Mouse (Mus musculus) G1E (cell line): ENCODE measurements at regions not wholly inside any gene's neighbourhood (a gene's known extent, or its start where the extent isn't known, plus 50 kb on each side); places are given as distances from the start of the nearest gene placed in this dataset.

Source experiments
- ATAC-seq: 2 replicates; pipeline ENCODE4 v1.8.0; 2016; ENCODE audit warnings: mild to moderate bottlenecking; ENCODE audit not compliant: insufficient number of reproducible peaks, poor library complexity, low FRiP score, severe bottlenecking; ENCODE audit errors: extremely low read depth
- DNase-seq: peaks from one replicate; pipeline ENCODE4 v3.0.0; 2012; ENCODE audit warnings: low spot score
- H3K27me3 ChIP-seq: 2 replicates; pipeline ENCODE4 v1.6.1; 2012; ENCODE audit warnings: mild to moderate bottlenecking, low read length, inconsistent platforms; ENCODE audit not compliant: insufficient read depth
- H3K36me3 ChIP-seq: replicated peaks from 2 replicates; pipeline ENCODE3; 2012; ENCODE audit warnings: mild to moderate bottlenecking, inconsistent platforms
- H3K4me1 ChIP-seq: 2 replicates; pipeline ENCODE4 v1.6.1; 2012; ENCODE audit warnings: low read depth, low read length, inconsistent platforms, mixed read lengths; ENCODE audit not compliant: insufficient read depth
- H3K4me3 ChIP-seq: 2 replicates; pipeline ENCODE4 v1.5.1; 2012; ENCODE audit warnings: low read depth, mild to moderate bottlenecking, inconsistent platforms, low read length, moderate library complexity, mixed read lengths
- H3K9me3 ChIP-seq: replicated peaks from 2 replicates; pipeline ENCODE4 v1.6.1; 2012; ENCODE audit warnings: inconsistent platforms
- CTCF ChIP-seq: IDR thresholded peaks from 2 replicates; pipeline ENCODE4 v1.5.1; 2012; ENCODE audit warnings: low read depth, low read length, inconsistent platforms, mixed read lengths
- GATA1 ChIP-seq: IDR thresholded peaks from 2 replicates; pipeline ENCODE4 v1.6.1; 2012; ENCODE audit warnings: borderline replicate concordance, low read length, inconsistent platforms, mixed read lengths
- GATA2 ChIP-seq: IDR thresholded peaks from 2 replicates; pipeline ENCODE4 v1.6.1; 2012; ENCODE audit warnings: low read depth, low read length, inconsistent platforms, borderline replicate concordance
- POLR2AphosphoS5 ChIP-seq: IDR thresholded peaks from 2 replicates; pipeline ENCODE4 v1.6.1; 2012; ENCODE audit warnings: low read depth, low read length, inconsistent platforms; ENCODE audit not compliant: insufficient replicate concordance
- TAL1 ChIP-seq: conservative IDR thresholded peaks from 2 replicates; pipeline ENCODE4 v1.6.1; 2012; ENCODE audit warnings: low read depth, low read length, inconsistent platforms, mixed read lengths

DNA sequence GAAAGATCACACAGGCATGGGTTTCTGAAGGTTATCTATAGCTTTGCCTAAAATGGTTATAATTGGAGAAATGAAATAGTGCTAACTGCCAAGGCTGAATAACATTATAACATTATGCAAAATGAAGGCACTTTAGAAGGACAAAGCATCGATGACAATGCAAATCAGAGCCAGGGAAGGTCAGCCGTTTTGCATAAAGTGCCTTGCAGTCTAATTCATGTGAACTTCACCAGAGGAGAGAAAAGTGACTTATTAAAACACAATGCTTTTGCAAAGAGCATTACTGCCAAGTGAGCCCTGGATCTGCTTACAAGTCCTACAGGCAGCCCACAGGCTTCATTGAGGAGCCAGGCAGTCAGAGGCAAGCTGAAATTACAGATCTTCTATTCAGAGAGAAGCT, 214.0 kb upstream of the A1bg start:
- no peak for ATAC-seq
- no peak for TF ChIP-seq GATA1
- TF ChIP-seq CTCF: no peak
- no peak for TF ChIP-seq POLR2AphosphoS5
- no peak for TF ChIP-seq GATA2
- no peak for TF ChIP-seq TAL1
- Histone ChIP-seq H3K9me3 (no peaks in the 10 kb centered on the region), H3K4me1 (no peaks in the 10 kb centered on the region), H3K36me3 (no peaks in the 10 kb centered on the region), H3K4me3 (no peak overlapping the region), H3K27me3 (no peaks in the 10 kb centered on the region)
- no peak for DNase-seq

DNA sequence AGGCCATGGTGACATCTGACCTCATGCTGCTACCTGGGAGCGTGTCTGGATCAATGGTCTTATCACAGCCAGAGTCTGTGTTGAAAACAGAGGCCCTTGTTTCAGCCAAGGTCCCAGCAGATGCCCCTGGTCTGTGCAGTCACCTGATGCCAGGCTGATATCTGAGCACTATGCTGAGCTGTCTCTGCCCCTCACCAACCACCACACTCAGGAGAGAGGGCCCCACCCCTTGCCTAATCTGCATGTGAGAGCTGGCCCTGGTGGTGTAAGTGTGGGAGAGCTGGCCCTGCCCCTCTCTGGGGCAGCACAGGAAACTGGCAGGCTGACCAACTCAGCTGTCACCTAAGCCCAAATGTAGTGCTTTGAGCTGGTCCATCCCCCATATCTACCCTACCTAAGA, 210.5 kb upstream of the A1bg start:
- TF ChIP-seq POLR2AphosphoS5 (no peak), CTCF (no peak), GATA1 (no peak), TAL1 (no peak)

DNA sequence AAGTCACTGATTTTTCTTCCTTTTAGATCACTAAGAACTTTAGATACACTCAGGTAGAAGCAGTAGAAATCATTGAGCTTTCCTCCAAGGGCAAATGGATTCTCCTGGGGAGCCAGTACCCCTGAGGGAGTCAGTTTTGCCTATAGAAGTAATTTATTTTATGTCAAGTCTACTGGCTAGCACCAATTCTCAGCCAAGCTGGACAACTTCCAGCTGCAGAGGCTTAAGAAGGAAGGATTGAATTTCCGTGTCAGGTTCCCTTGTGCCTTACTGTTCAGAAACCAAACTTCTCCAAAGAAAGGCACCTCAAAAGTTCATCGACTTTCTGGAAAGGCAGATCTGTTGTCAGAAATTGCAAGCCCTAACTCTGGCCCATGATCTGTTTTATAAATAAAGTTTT, 205.2 kb upstream of the A1bg start:
- no peak for ATAC-seq
- no peaks in the 10 kb centered on the region for H3K4me1 ChIP-seq
- no peak for DNase-seq

More for the DNA sequence above, 210.5 kb upstream of the A1bg start:
- Histone ChIP-seq H3K4me1 (no peaks in the 10 kb centered on the region), H3K9me3 (no peaks in the 10 kb centered on the region), H3K4me3 (no peak overlapping the region), H3K36me3 (no peaks in the 10 kb centered on the region), H3K27me3 (no peaks in the 10 kb centered on the region)
- DNase-seq (no peak), ATAC-seq (no peak)

DNA sequence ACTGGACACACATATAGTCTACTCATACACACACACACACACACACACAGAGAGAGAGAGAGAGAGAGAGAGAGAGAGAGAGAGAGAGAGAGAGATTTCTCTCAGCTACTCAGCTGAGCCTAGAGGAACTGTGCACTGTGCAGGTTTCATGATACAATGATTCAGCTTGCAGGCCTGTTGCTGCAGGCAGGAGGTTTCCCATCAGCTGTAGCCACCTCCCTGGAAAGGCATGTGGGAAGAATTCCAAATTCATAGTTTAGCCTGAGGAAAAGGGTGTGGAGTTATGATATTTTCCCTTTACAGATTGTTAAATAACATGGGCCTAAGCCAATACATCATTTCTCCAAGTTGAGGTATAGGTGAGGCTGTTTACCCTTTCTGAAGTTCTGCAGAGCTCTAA, 204.3 kb upstream of the A1bg start:
- ATAC-seq (no peak), DNase-seq (no peak)
- Histone ChIP-seq H3K27me3 (no peaks in the 10 kb centered on the region), H3K9me3 (no peaks in the 10 kb centered on the region), H3K4me3 (no peak overlapping the region), H3K4me1 (no peaks in the 10 kb centered on the region), H3K36me3 (no peaks in the 10 kb centered on the region)
- no peak for TF ChIP-seq GATA2
- no peak for TF ChIP-seq CTCF
- TF ChIP-seq POLR2AphosphoS5: no peak
- TF ChIP-seq GATA1: no peak
- TF ChIP-seq TAL1: no peak

More for the DNA sequence above, 205.2 kb upstream of the A1bg start:
- TF ChIP-seq GATA2 (no peak), TAL1 (no peak), CTCF (no peak)
- H3K9me3 ChIP-seq: no peaks in the 10 kb centered on the region
- no peaks in the 10 kb centered on the region for H3K27me3 ChIP-seq
- H3K4me3 ChIP-seq: no peak overlapping the region
- no peaks in the 10 kb centered on the region for H3K36me3 ChIP-seq

DNA sequence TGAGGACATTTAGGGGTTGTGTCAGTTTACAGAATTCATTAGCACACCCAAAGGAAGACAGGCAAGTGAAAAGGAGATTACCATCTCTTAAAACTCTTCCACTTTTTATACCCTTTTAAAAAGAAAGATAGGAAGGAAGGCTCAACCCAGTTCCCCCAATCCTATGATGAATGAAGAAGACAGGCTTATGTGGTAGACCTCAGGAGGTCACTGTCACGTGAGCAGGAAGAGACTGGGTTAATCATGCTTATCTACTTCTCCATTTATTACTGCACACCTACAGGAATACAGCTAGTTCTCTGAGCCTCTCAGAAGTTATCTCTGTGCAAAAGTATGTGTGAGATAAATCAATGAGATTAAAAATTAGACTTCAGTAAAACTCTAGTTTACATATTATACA, 194.1 kb upstream of the A1bg start:
- no peaks in the 10 kb centered on the region for H3K27me3 ChIP-seq
- no peaks in the 10 kb centered on the region for H3K36me3 ChIP-seq
- DNase-seq (no peak), ATAC-seq (no peak; the same call in 1 of the 2 replicates)
- no peaks in the 10 kb centered on the region for H3K9me3 ChIP-seq
- H3K4me3 ChIP-seq: no peak overlapping the region
- H3K4me1 ChIP-seq: no peaks in the 10 kb centered on the region
- TF ChIP-seq TAL1 (no peak), CTCF (no peak), GATA2 (no peak), GATA1 (no peak)

DNA sequence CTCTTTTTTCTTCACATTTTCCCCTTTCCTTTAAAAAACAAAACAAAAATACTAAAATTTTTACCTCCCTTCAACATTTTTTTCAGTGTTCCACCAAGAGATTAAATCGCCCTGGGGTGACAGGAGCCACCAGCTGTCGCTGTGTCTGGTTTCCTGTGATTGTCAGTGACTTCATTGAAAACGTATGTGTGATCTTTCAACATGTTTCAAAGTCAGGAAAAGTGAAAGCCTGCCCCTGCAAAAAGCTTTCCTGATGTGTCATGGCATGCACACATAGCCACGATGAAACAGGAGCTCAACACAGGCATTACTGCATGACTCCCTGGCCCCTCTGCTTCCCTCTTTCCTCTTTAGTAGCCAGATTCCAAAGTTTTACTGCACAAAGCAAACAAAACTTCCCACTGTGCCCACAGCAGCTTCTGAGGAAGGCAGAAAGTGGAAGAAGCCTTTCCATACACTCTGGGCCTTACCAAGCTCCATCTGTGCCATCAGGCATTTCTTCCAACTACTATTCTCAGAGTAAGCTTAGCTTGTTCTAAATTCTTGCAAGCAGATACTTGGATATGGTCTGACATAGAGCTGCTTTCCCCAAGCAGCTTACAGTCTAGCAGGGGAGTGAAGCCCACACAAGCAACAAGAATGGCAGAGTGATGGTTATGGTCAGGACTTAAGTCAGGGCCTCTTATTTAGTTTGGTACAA, 186.8 kb upstream of the A1bg start:
- Histone ChIP-seq H3K36me3 (no peaks in the 10 kb centered on the region), H3K9me3 (no peaks in the 10 kb centered on the region), H3K27me3 (no peaks in the 10 kb centered on the region), H3K4me1 (no peaks in the 10 kb centered on the region), H3K4me3 (no peak overlapping the region)
- DNase-seq: no peak
- no peak for ATAC-seq
- TF ChIP-seq GATA1: no peak
- TF ChIP-seq CTCF: no peak
- TF ChIP-seq GATA2: no peak

DNA sequence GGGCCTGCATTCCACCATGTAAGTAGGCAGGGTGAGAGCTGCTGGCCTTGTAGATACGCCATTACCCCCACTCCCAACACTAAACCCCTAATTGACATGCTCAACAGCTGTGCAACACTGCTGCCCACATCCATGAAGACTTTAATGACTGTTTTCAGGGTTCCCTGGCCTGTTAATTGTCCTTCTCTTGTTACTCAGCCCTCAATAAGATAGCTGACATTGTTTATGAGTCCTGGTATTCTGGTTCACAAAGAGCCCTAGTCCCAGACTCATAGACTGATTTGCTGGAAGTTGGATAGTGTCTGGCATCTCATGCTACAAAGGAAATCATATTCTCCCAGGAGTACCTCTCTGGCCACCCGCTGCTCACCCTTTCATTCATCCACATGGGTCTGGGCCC, 186.1 kb upstream of the A1bg start:
- TF ChIP-seq POLR2AphosphoS5: no peak
- no peaks in the 10 kb centered on the region for H3K4me1 ChIP-seq
- DNase-seq (no peak), ATAC-seq (no peak)
- no peaks in the 10 kb centered on the region for H3K36me3 ChIP-seq
- H3K4me3 ChIP-seq: no peak overlapping the region
- no peaks in the 10 kb centered on the region for H3K27me3 ChIP-seq
- no peaks in the 10 kb centered on the region for H3K9me3 ChIP-seq
